Mouse (Mus musculus) CD8-positive naive resting alpha-beta T cell, adult 2 months (primary cell): ENCODE measurements at regions not wholly inside any gene's neighbourhood (a gene's known extent, or its start where the extent isn't known, plus 50 kb on each side); places are given as distances from the start of the nearest gene placed in this dataset.
A peak's percentile ranks its signal among the peaks of the same experiment; 100 is the strongest.
"Not testable (repeated sequence)": the region's sequence is repeated elsewhere in the genome, so short reads cannot be mapped to it uniquely, and the experiment has no call there.

Experiments
- DNase-seq, 2 experiments: peaks; one replicate each; pipeline ENCODE4 v3.0.0; 2022; ENCODE audit warnings: low read depth in 2 of 2, low spot score in 2 of 2

GRCm38 (mm10) chr16:55521421-55521971, 223.7 kb upstream of the Zpld1 start:
- DNase-seq = no peak

GRCm38 (mm10) chr16:55520077-55520476, 222.3 kb upstream of the Zpld1 start:
- no peak for DNase-seq

GRCm38 (mm10) chr16:55519646-55520045, 221.9 kb upstream of the Zpld1 start:
- DNase-seq = peak; percentile 2 to 8

- DNase-seq = no peak
These were observed 219.2 kb upstream of the Zpld1 start for GRCm38 (mm10) chr16:55516994-55517393.

GRCm38 (mm10) chr16:55515228-55515696, 217.5 kb upstream of the Zpld1 start:
- no peak for DNase-seq

- no peak for DNase-seq
These were observed 216.8 kb upstream of the Zpld1 start for GRCm38 (mm10) chr16:55514448-55515200.

- DNase-seq = no peak
These were observed 207.1 kb upstream of the Zpld1 start for GRCm38 (mm10) chr16:55504796-55505413.

- DNase-seq = no peak
These were observed 206.5 kb upstream of the Zpld1 start for GRCm38 (mm10) chr16:55504274-55504673.

- peak in 1 of 2 experiments; percentile 12 for DNase-seq
These were observed 205.5 kb upstream of the Zpld1 start for GRCm38 (mm10) chr16:55503273-55503672.

GRCm38 (mm10) chr16:55499831-55500230, 202.0 kb upstream of the Zpld1 start:
- DNase-seq = not testable (repeated sequence)

GRCm38 (mm10) chr16:55495051-55495450, 197.3 kb upstream of the Zpld1 start:
- DNase-seq = no peak

- no peak for DNase-seq
These were observed 196.4 kb upstream of the Zpld1 start for GRCm38 (mm10) chr16:55494162-55494561.

- DNase-seq = no peak
These were observed 194.3 kb upstream of the Zpld1 start for GRCm38 (mm10) chr16:55492111-55492510.

GRCm38 (mm10) chr16:55484391-55484790, 186.6 kb upstream of the Zpld1 start:
- no peak for DNase-seq

- no peak for DNase-seq
These were observed 183.0 kb upstream of the Zpld1 start for GRCm38 (mm10) chr16:55480745-55481144.

GRCm38 (mm10) chr16:55480304-55480703, 182.5 kb upstream of the Zpld1 start:
- peak in 1 of 2 experiments; percentile 21 for DNase-seq

GRCm38 (mm10) chr16:55476544-55477208, 178.9 kb upstream of the Zpld1 start:
- DNase-seq = peak; percentile 34 to 48

GRCm38 (mm10) chr16:55474950-55475525, 177.3 kb upstream of the Zpld1 start:
- DNase-seq = no peak

- DNase-seq = no peak
These were observed 173.6 kb upstream of the Zpld1 start for GRCm38 (mm10) chr16:55471396-55471795.

- DNase-seq = no peak
These were observed 172.9 kb upstream of the Zpld1 start for GRCm38 (mm10) chr16:55470721-55471120.

- no peak for DNase-seq
These were observed 171.9 kb upstream of the Zpld1 start for GRCm38 (mm10) chr16:55469703-55470102.
